Mouse (Mus musculus) frontal cortex, postnatal 14 days (tissue): ENCODE data around the gene Ntm.
A peak's percentile ranks its signal among the peaks of the same experiment; 100 is the strongest.

Experiments
- DNase-seq, 2 experiments: peaks; one replicate each; pipeline ENCODE4 v3.0.0; 2022; ENCODE audit warnings: low spot score in 2 of 2

Gene Ntm

GRCm38 (mm10) chr9:29754374-29754773, 208.6 kb downstream of the Ntm start:
- DNase-seq = no peak

GRCm38 (mm10) chr9:29751396-29751795, 211.5 kb downstream of the Ntm start:
- no peak for DNase-seq

GRCm38 (mm10) chr9:29750371-29751014, 212.4 kb downstream of the Ntm start:
- DNase-seq = peak; percentile 57 to 58

GRCm38 (mm10) chr9:29748070-29748469, 214.9 kb downstream of the Ntm start:
- DNase-seq = no peak

GRCm38 (mm10) chr9:29738835-29739526, 224.0 kb downstream of the Ntm start:
- DNase-seq = no peak

- no peak for DNase-seq
Measured at GRCm38 (mm10) chr9:29736031-29736430, 226.9 kb downstream of the Ntm start.

GRCm38 (mm10) chr9:29732895-29733294, 230.0 kb downstream of the Ntm start:
- DNase-seq = no peak

GRCm38 (mm10) chr9:29731672-29732071, 231.3 kb downstream of the Ntm start:
- DNase-seq = no peak

- DNase-seq = no peak
Measured at GRCm38 (mm10) chr9:29727540-29728432, 235.2 kb downstream of the Ntm start.

- no peak for DNase-seq
Measured at GRCm38 (mm10) chr9:29721461-29721860, 241.5 kb downstream of the Ntm start.

- DNase-seq = no peak
Measured at GRCm38 (mm10) chr9:29716795-29717194, 246.1 kb downstream of the Ntm start.

GRCm38 (mm10) chr9:29698276-29698675, 264.7 kb downstream of the Ntm start:
- DNase-seq = no peak

GRCm38 (mm10) chr9:29694151-29694550, 268.8 kb downstream of the Ntm start:
- no peak for DNase-seq

- no peak for DNase-seq
Measured at GRCm38 (mm10) chr9:29691186-29691855, 271.6 kb downstream of the Ntm start.

GRCm38 (mm10) chr9:29682224-29682623, 280.7 kb downstream of the Ntm start:
- DNase-seq = no peak

- DNase-seq = no peak
Measured at GRCm38 (mm10) chr9:29680677-29681076, 282.3 kb downstream of the Ntm start.

GRCm38 (mm10) chr9:29673911-29674310, 289.0 kb downstream of the Ntm start:
- no peak for DNase-seq

- DNase-seq = no peak
Measured at GRCm38 (mm10) chr9:29671861-29672260, 291.1 kb downstream of the Ntm start.

- DNase-seq = no peak
Measured at GRCm38 (mm10) chr9:29663286-29663685, 299.7 kb downstream of the Ntm start.

- peak in 1 of 2 experiments; percentile 49 for DNase-seq
Measured at GRCm38 (mm10) chr9:29661468-29662145, 301.3 kb downstream of the Ntm start.

- DNase-seq = no peak
Measured at GRCm38 (mm10) chr9:29660059-29660613, 302.8 kb downstream of the Ntm start.
